Mouse (Mus musculus) hindbrain, embryonic 11.5 days (tissue): ENCODE measurements at regions not wholly inside any gene's neighbourhood (a gene's known extent, or its start where the extent isn't known, plus 50 kb on each side); places are given as distances from the start of the nearest gene placed in this dataset.
"Not testable (repeated sequence)": the region's sequence is repeated elsewhere in the genome, so short reads cannot be mapped to it uniquely, and the experiment has no call there.

Source experiments
- ATAC-seq: fragments of 200-750 bp; cut with Nextera tagmentation; 2 replicates; pipeline ENCODE4 v1.8.0; 2017; ENCODE audit warnings: mild to moderate bottlenecking, moderate TSS enrichment, moderate library complexity; ENCODE audit not compliant: low FRiP score
- DNase-seq: peaks from one replicate; pipeline ENCODE4 v3.0.0-alpha.2; 2015; ENCODE audit warnings: low spot score
- H3K27ac ChIP-seq: fragments of 300-500 bp; sonication (generic); 2 replicates; pipeline ENCODE4 v1.5.1; 2014; ENCODE audit warnings: mild to moderate bottlenecking, low read depth, low read length
- H3K27me3 ChIP-seq: fragments of 300-500 bp; sonication (generic); 2 replicates; pipeline ENCODE4 v1.6.1; 2014; ENCODE audit warnings: mild to moderate bottlenecking, low read length, moderate library complexity, mixed read lengths; ENCODE audit not compliant: control insufficient read depth, insufficient read depth
- H3K36me3 ChIP-seq: fragments of 300-500 bp; sonication (generic); 2 replicates; pipeline ENCODE4 v1.6.1; 2014; ENCODE audit warnings: mild to moderate bottlenecking, low read length, moderate library complexity, mixed read lengths; ENCODE audit not compliant: control insufficient read depth, insufficient read depth
- H3K4me1 ChIP-seq: fragments of 300-500 bp; sonication (generic); replicated peaks from 2 replicates; pipeline ENCODE4 v1.6.1; 2014; ENCODE audit warnings: low read length, mixed read lengths; ENCODE audit not compliant: control insufficient read depth, insufficient read depth
- H3K4me2 ChIP-seq: fragments of 300-500 bp; sonication (generic); replicated peaks from 2 replicates; pipeline ENCODE4 v1.6.1; 2014; ENCODE audit warnings: mild to moderate bottlenecking, low read depth, low read length
- H3K4me3 ChIP-seq: fragments of 300-500 bp; sonication (generic); 2 replicates; pipeline ENCODE4 v1.5.1; 2014; ENCODE audit warnings: low read depth, low read length
- H3K9ac ChIP-seq: fragments of 300-500 bp; sonication (generic); 2 replicates; pipeline ENCODE4 v1.6.1; 2014; ENCODE audit warnings: low read depth, low read length
- H3K9me3 ChIP-seq: fragments of 300-500 bp; sonication (generic); 2 replicates; pipeline ENCODE4 v1.6.1; 2016; ENCODE audit warnings: low read length; ENCODE audit not compliant: control insufficient read depth
- WGBS: fragments of 180-500 bp; shearing (Covaris S2); extraction: QIAGEN DNeasy Blood & Tissue Kit; methylation state at CpG from one replicate; pipeline ENCODE4 v1.1.7; 2014; 5-methylcytosine and 5-hydroxymethylcytosine counted together

DNA sequence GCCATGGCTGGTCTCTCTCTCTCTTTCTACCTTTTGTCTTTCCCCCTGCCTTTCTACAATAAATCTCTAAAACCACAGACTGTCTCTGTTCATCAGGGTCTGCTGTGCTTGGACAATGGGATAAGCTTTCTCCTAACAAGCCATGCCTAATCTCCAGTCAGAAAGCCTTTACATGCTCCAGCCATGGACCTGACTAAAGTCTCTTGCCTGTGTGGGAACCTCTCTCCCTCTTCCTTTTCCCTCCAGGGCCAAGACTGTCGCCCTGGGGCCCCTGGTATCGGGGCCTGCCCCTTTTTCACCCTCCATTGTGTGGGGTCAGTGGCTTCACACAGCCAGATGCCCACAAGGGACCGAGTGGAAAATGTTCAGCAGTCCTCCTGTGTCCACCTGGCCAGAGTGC is 1151.3 kb upstream of the Prmt6 start:
- no peaks in the 10 kb centered on the region for H3K9me3 ChIP-seq
- H3K36me3 ChIP-seq, result no peaks in the 10 kb centered on the region
- H3K4me3 ChIP-seq, result no peak overlapping the region
- ATAC-seq (no peak), DNase-seq (no peak)
- no peaks in the 10 kb centered on the region for H3K4me1 ChIP-seq
- no peaks in the 10 kb centered on the region for H3K27me3 ChIP-seq
- H3K27ac ChIP-seq, result no peak overlapping the region
- WGBS, result 52% methylated on average over 3 of the region's 3 CpGs
- H3K9ac ChIP-seq, result no peak overlapping the region
- H3K4me2 ChIP-seq, result no peak overlapping the region

GRCm38 (mm10) chr3:111393127-111393526 is 1142.3 kb upstream of the Prmt6 start:
- Histone ChIP-seq H3K27ac (no peak overlapping the region), H3K4me3 (no peak overlapping the region), H3K4me1 (no peaks in the 10 kb centered on the region), H3K9ac (no peak overlapping the region), H3K9me3 (no peaks in the 10 kb centered on the region), H3K4me2 (no peak overlapping the region), H3K36me3 (no peaks in the 10 kb centered on the region), H3K27me3 (no peaks in the 10 kb centered on the region)
- DNase-seq (no peak), ATAC-seq (no peak)

DNA sequence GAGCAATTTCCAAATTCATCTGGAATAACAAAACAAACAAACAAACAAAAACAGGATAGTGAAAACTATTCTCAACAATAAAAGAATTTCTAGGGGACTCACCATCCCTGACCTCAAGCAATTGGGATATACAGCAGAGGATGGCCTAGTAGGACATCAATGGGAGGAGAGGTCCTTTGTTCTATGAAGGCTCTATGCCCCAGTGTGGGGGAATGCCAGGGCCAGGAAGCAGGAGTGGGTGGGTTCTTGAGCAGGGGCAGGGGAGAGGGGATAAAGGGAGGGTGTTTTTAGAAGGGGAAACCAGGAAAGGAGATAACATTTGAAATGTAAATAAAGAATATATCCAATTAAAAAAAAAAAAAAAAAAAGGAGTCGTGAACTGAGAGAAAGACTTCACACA is 1141.9 kb upstream of the Prmt6 start:
- not testable (repeated sequence) for H3K27me3 ChIP-seq, H3K36me3 ChIP-seq, H3K27ac ChIP-seq, H3K9me3 ChIP-seq, DNase-seq, H3K4me2 ChIP-seq, H3K4me1 ChIP-seq, H3K4me3 ChIP-seq, ATAC-seq, H3K9ac ChIP-seq
- 50% methylated on average over 1 of the region's 1 CpGs for WGBS

- Histone ChIP-seq H3K9me3 (no peaks in the 10 kb centered on the region), H3K27me3 (no peaks in the 10 kb centered on the region), H3K27ac (no peak overlapping the region), H3K36me3 (no peaks in the 10 kb centered on the region), H3K9ac (no peak overlapping the region), H3K4me2 (no peak overlapping the region), H3K4me3 (no peak overlapping the region), H3K4me1 (no peaks in the 10 kb centered on the region)
- ATAC-seq (no peak), DNase-seq (no peak)
- WGBS, result 85% methylated on average over 1 of the region's 1 CpGs
Observed at GRCm38 (mm10) chr3:111386745-111387144, 1135.9 kb upstream of the Prmt6 start.

GRCm38 (mm10) chr3:111386334-111386733 is 1135.5 kb upstream of the Prmt6 start:
- ATAC-seq, result no peak
- no peaks in the 10 kb centered on the region for H3K9me3 ChIP-seq
- no peak for DNase-seq
- H3K27me3 ChIP-seq, result no peaks in the 10 kb centered on the region
- H3K27ac ChIP-seq, result no peak overlapping the region
- no peaks in the 10 kb centered on the region for H3K4me1 ChIP-seq
- H3K4me3 ChIP-seq, result no peak overlapping the region
- H3K9ac ChIP-seq, result no peak overlapping the region
- no peak overlapping the region for H3K4me2 ChIP-seq
- H3K36me3 ChIP-seq, result no peaks in the 10 kb centered on the region

- Histone ChIP-seq H3K9ac (no peak overlapping the region), H3K4me1 (no peaks in the 10 kb centered on the region), H3K36me3 (no peaks in the 10 kb centered on the region), H3K4me3 (no peak overlapping the region), H3K4me2 (no peak overlapping the region), H3K27ac (no peak overlapping the region), H3K9me3 (no peaks in the 10 kb centered on the region), H3K27me3 (no peaks in the 10 kb centered on the region)
- DNase-seq, result no peak
- peak; percentile 70; the same call in 1 of the 2 replicates for ATAC-seq
- WGBS, result 93% methylated on average over 7 of the region's 7 CpGs
Observed at GRCm38 (mm10) chr3:111385627-111386026, 1134.8 kb upstream of the Prmt6 start.

DNA sequence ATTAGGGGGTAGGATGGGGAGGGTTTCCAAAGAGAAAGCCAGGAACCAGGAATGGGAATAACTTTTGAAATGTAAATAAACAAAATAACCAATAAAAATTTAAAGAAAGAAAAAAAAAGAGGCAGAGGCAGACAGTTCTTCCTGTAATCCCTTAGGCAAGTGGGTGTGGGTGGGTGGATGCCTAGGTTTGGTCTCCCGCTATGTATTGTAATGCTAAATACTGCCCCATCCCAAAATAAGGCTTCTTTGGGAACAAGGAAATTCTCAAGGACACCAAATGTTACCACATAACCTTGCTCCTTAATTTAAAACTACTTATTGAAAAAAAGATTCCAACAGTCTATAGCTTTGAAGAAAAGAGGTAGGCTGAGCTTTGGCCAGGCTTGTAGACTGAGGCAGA is 1120.5 kb upstream of the Prmt6 start:
- 69% methylated on average over 1 of the region's 1 CpGs for WGBS
- DNase-seq (no peak), ATAC-seq (no peak)
- H3K4me2 ChIP-seq, result no peak overlapping the region
- no peak overlapping the region for H3K9ac ChIP-seq
- H3K9me3 ChIP-seq, result no peaks in the 10 kb centered on the region
- no peaks in the 10 kb centered on the region for H3K4me1 ChIP-seq
- no peak overlapping the region for H3K4me3 ChIP-seq
- H3K27ac ChIP-seq, result no peak overlapping the region
- H3K27me3 ChIP-seq, result no peaks in the 10 kb centered on the region
- no peaks in the 10 kb centered on the region for H3K36me3 ChIP-seq

GRCm38 (mm10) chr3:111338247-111338646 is 1087.4 kb upstream of the Prmt6 start:
- no peaks in the 10 kb centered on the region for H3K9me3 ChIP-seq
- 48% methylated on average over 2 of the region's 2 CpGs for WGBS
- no peaks in the 10 kb centered on the region for H3K4me1 ChIP-seq
- no peaks in the 10 kb centered on the region for H3K36me3 ChIP-seq
- no peaks in the 10 kb centered on the region for H3K27me3 ChIP-seq
- no peak overlapping the region for H3K4me3 ChIP-seq
- peak; percentile 1 for DNase-seq
- no peak overlapping the region for H3K9ac ChIP-seq
- no peak overlapping the region for H3K4me2 ChIP-seq
- ATAC-seq, result no peak
- H3K27ac ChIP-seq, result no peak overlapping the region

DNA sequence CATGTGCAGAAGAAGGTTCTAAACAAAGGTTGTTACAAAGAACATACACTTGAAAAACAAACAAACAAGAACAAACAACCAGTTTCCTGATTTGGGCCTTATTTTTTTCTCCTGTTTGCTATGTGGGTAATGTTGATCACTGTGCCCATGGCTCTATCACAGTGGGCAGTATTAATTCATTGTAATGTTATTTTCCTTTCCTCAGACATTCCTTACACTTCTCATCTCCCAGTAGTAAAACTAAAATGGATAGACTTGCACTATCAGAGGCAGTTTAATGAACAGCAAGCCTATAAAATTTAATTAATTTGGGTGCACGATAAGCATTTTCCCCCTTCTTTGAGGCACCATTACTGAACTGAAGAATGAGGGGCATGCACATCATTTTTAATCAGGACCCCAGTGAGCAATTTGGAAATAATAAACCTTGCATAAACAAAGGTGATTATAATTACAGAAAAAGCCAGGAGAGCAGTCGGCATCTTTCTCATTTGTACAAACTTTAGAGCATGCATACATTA is 1040.3 kb upstream of the Prmt6 start:
- H3K27me3 ChIP-seq, result no peaks in the 10 kb centered on the region
- H3K4me2 ChIP-seq, result no peak overlapping the region
- no peaks in the 10 kb centered on the region for H3K9me3 ChIP-seq
- DNase-seq (no peak), ATAC-seq (no peak)
- no peaks in the 10 kb centered on the region for H3K36me3 ChIP-seq
- H3K9ac ChIP-seq, result no peak overlapping the region
- no peaks in the 10 kb centered on the region for H3K4me1 ChIP-seq
- no peak overlapping the region for H3K27ac ChIP-seq
- H3K4me3 ChIP-seq, result no peak overlapping the region
- WGBS, result 88% methylated on average over 2 of the region's 2 CpGs
